Mouse (Mus musculus) midbrain, embryonic 16.5 days (tissue): Measurements from ENCODE around the gene Fry. TPM values are rescaled to one million over a fixed set of nuclear protein-coding genes. Genes with fewer than 3 reads are reported as not detected.

Experiments used
- ATAC-seq: fragments of 200-750 bp; cut with Nextera tagmentation; 2 replicates; pipeline ENCODE4 v1.8.0; 2017; ENCODE audit warnings: moderate TSS enrichment
- H3K27ac ChIP-seq: fragments of 300-500 bp; sonication (generic); 2 replicates; pipeline ENCODE4 v1.5.1; 2014; ENCODE audit warnings: mild to moderate bottlenecking, low read length, mixed read lengths
- H3K27me3 ChIP-seq: fragments of 300-500 bp; sonication (generic); 2 replicates; pipeline ENCODE4 v1.6.1; 2014; ENCODE audit warnings: low read depth, low read length, mixed read lengths; ENCODE audit not compliant: control insufficient read depth, insufficient read depth
- H3K36me3 ChIP-seq: fragments of 300-500 bp; sonication (generic); 2 replicates; pipeline ENCODE4 v1.6.1; 2014; ENCODE audit warnings: mild to moderate bottlenecking, low read length, moderate library complexity, mixed read lengths; ENCODE audit not compliant: control insufficient read depth, insufficient read depth
- H3K4me1 ChIP-seq: fragments of 300-500 bp; sonication (generic); 2 replicates; pipeline ENCODE4 v1.6.1; 2014; ENCODE audit warnings: mild to moderate bottlenecking, low read length, mixed read lengths; ENCODE audit not compliant: control insufficient read depth, insufficient read depth
- H3K4me2 ChIP-seq: fragments of 300-500 bp; sonication (generic); 2 replicates; pipeline ENCODE4 v1.6.1; 2014; ENCODE audit warnings: mild to moderate bottlenecking, low read length, mixed read lengths
- H3K4me3 ChIP-seq: fragments of 300-500 bp; sonication (generic); 2 replicates; pipeline ENCODE4 v1.5.1; 2014; ENCODE audit warnings: low read depth, mild to moderate bottlenecking, low read length, moderate library complexity, mixed read lengths
- H3K9ac ChIP-seq: fragments of 300-500 bp; sonication (generic); 2 replicates; pipeline ENCODE4 v1.6.1; 2014; ENCODE audit warnings: low read depth, low read length, mixed read lengths
- H3K9me3 ChIP-seq: fragments of 300-500 bp; sonication (generic); replicated peaks from 2 replicates; pipeline ENCODE4 v1.6.1; 2014; ENCODE audit warnings: mild to moderate bottlenecking, low read length, mixed read lengths; ENCODE audit not compliant: control insufficient read depth, poor library complexity, severe bottlenecking
- WGBS: fragments of 180-500 bp; shearing (Covaris S2); extraction: QIAGEN DNeasy Blood & Tissue Kit; methylation state at CpG from one replicate; pipeline ENCODE4 v1.1.7; 2014; 5-methylcytosine and 5-hydroxymethylcytosine counted together
- polyA plus RNA-seq: library from polyadenylated mRNA; unstranded; fragments of >200 nt; fragmentation: Nextera tagmentation; extraction: Ambion mirVana; gene quantifications from 2 replicates; pipeline ENCODE4 v1.2.1, GENCODE M21; 2015

The Fry gene
- polyA plus RNA-seq, 1 experiment from 2014 or later: 64.1 TPM

- no peak for ATAC-seq
- Histone ChIP-seq H3K4me2 (peak overlapping the region; percentile 76), H3K4me1 (peaks cover 38% of the 10 kb centered on the region)
These were observed 143.7 kb downstream of the Fry start for GRCm38 (mm10) chr5:150262046-150262716.

GRCm38 (mm10) chr5:150262717-150263103 lies 144.3 kb downstream of the Fry start:
- peak overlapping the region; percentile 56 for H3K4me3 ChIP-seq
- H3K4me1 ChIP-seq: peaks cover 38% of the 10 kb centered on the region
- no peak overlapping the region for H3K9ac ChIP-seq
- no peaks in the 10 kb centered on the region for H3K36me3 ChIP-seq
- no peak overlapping the region for H3K27ac ChIP-seq
- 80% methylated on average over 5 of the region's 5 CpGs for WGBS
- peak overlapping the region; percentile 76 for H3K4me2 ChIP-seq
- H3K9me3 ChIP-seq: no peaks in the 10 kb centered on the region
- H3K27me3 ChIP-seq: no peaks in the 10 kb centered on the region
- ATAC-seq: no peak

More at GRCm38 (mm10) chr5:150262046-150262716, 143.7 kb downstream of the Fry start:
- Histone ChIP-seq H3K9ac (peak overlapping the region; percentile 87), H3K4me3 (peak overlapping the region; percentile 56), H3K36me3 (no peaks in the 10 kb centered on the region), H3K9me3 (no peaks in the 10 kb centered on the region), H3K27me3 (no peaks in the 10 kb centered on the region), H3K27ac (peak overlapping the region; percentile 97)
- WGBS: 84% methylated on average over 16 of the region's 16 CpGs

DNA sequence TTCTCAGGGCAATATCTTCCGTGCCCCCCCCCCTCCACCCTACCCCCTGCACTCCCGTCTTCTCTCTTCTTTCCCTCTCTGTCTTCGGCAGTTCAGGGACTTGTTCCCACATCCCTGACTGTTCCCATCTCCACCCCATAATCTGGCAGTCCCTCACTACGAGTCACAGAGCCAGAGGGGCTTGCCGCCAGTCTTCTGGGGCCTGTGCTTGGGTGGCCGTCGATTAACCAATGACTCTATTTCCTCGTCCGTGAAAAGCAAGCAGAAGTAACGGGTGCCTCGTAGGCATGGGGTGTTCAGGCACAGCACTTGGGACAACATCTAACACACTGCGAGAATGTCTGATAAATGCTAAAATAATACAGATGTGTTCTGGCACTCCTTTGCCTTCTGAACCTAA lies 144.7 kb downstream of the Fry start:
- no peaks in the 10 kb centered on the region for H3K36me3 ChIP-seq
- no peak overlapping the region for H3K27ac ChIP-seq
- H3K9me3 ChIP-seq: no peaks in the 10 kb centered on the region
- ATAC-seq: no peak
- no peak overlapping the region for H3K9ac ChIP-seq
- WGBS: 82% methylated on average over 12 of the region's 12 CpGs
- peaks cover 33% of the 10 kb centered on the region for H3K4me1 ChIP-seq
- H3K4me3 ChIP-seq: no peak overlapping the region
- H3K27me3 ChIP-seq: no peaks in the 10 kb centered on the region
- H3K4me2 ChIP-seq: peak overlapping the region; percentile 76

DNA sequence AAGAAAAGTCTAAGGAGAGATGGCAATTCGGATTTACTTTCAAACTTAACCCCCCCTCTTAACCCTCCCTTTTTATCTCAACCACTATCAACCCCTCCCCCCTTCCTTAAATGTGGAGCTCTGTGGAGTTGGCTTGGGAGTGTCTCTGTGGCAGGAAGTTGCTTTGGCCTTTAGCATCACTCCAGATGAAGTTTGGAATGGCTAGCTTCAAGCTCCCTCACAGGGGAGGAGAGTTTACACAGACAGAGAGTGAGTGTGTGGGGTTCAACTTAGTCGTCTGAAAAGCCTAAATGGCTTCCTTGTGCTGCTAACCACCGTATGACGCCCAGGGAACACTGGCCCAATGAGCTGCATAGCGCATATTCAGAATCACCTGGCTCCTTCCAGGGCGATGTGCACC lies 145.2 kb downstream of the Fry start:
- Histone ChIP-seq H3K27me3 (no peaks in the 10 kb centered on the region), H3K4me2 (no peak overlapping the region; the same call in 1 of the 2 replicates), H3K9me3 (no peaks in the 10 kb centered on the region), H3K4me3 (no peak overlapping the region), H3K36me3 (no peaks in the 10 kb centered on the region), H3K4me1 (peaks cover 30% of the 10 kb centered on the region), H3K9ac (no peak overlapping the region), H3K27ac (no peak overlapping the region)
- ATAC-seq: no peak
- WGBS: 78% methylated on average over 6 of the region's 6 CpGs

GRCm38 (mm10) chr5:150265005-150265404 lies 146.6 kb downstream of the Fry start:
- Histone ChIP-seq H3K4me3 (no peak overlapping the region), H3K36me3 (no peaks in the 10 kb centered on the region), H3K9me3 (no peaks in the 10 kb centered on the region), H3K4me1 (peaks cover 30% of the 10 kb centered on the region), H3K27me3 (no peaks in the 10 kb centered on the region), H3K9ac (no peak overlapping the region), H3K27ac (no peak overlapping the region), H3K4me2 (no peak overlapping the region)
- WGBS: 63% methylated on average over 1 of the region's 1 CpGs
- ATAC-seq: no peak

DNA sequence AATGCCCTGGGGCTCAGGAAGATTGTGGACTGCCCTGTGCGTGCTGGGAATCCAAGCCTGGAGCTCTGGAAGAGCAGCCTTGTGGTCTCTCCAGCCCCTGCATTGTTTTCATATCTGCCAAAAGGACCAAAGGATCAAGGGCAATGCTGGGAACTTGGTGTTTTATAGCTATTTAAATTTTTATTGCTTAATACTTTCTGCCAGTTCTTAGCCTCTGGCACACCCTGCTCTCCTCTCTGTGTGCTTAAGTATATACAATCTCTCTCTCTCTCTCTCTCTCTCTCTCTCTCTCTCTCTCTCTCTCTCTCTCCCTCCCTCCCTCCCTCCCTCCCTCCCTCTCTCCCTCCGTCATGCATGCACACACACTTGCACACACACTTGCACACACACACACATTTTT lies 147.5 kb downstream of the Fry start:
- H3K27ac ChIP-seq: 0 out of 2 replicates have a peak overlapping the region, but pooled peaks have one; percentile 7
- no peak for ATAC-seq
- H3K36me3 ChIP-seq: no peaks in the 10 kb centered on the region
- no peak overlapping the region for H3K9ac ChIP-seq
- H3K4me1 ChIP-seq: peaks cover 30% of the 10 kb centered on the region
- no peak overlapping the region for H3K4me3 ChIP-seq
- 73% methylated on average over 2 of the region's 2 CpGs for WGBS
- no peak overlapping the region for H3K4me2 ChIP-seq
- no peaks in the 10 kb centered on the region for H3K9me3 ChIP-seq
- no peaks in the 10 kb centered on the region for H3K27me3 ChIP-seq

DNA sequence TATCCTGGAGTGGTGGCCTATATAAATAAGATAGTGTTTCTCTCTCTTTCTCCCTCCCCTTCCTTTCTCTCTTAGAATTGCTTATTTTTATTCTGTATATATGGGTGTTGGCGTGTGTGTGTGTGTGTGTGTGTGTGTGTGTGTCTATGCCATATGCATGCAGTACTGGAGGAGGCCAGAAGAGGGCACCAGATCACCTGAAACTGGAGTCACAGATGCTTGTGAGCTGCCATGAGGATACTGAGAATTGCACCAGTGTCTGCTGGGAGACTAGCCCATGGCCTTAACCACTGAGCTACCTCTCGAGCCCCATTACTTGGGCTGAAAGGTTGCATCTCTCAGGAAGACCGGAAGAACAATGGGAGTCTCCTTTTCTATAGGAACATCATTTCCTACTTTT lies 149.8 kb downstream of the Fry start:
- WGBS: 95% methylated on average over 3 of the region's 3 CpGs
- no peaks in the 10 kb centered on the region for H3K27me3 ChIP-seq
- H3K4me1 ChIP-seq: peaks cover 16% of the 10 kb centered on the region
- H3K9ac ChIP-seq: no peak overlapping the region
- H3K27ac ChIP-seq: no peak overlapping the region
- H3K4me3 ChIP-seq: no peak overlapping the region
- ATAC-seq: no peak
- no peaks in the 10 kb centered on the region for H3K36me3 ChIP-seq
- no peak overlapping the region for H3K4me2 ChIP-seq
- H3K9me3 ChIP-seq: no peaks in the 10 kb centered on the region

GRCm38 (mm10) chr5:150270468-150270867 lies 152.0 kb downstream of the Fry start:
- H3K4me2 ChIP-seq: no peak overlapping the region
- no peaks in the 10 kb centered on the region for H3K36me3 ChIP-seq
- H3K9ac ChIP-seq: no peak overlapping the region
- WGBS: 87% methylated on average over 4 of the region's 4 CpGs
- no peak overlapping the region for H3K4me3 ChIP-seq
- no peak overlapping the region for H3K27ac ChIP-seq
- ATAC-seq: no peak
- H3K9me3 ChIP-seq: no peaks in the 10 kb centered on the region; the same call in 1 of the 2 replicates
- H3K4me1 ChIP-seq: no peaks in the 10 kb centered on the region
- no peaks in the 10 kb centered on the region for H3K27me3 ChIP-seq

DNA sequence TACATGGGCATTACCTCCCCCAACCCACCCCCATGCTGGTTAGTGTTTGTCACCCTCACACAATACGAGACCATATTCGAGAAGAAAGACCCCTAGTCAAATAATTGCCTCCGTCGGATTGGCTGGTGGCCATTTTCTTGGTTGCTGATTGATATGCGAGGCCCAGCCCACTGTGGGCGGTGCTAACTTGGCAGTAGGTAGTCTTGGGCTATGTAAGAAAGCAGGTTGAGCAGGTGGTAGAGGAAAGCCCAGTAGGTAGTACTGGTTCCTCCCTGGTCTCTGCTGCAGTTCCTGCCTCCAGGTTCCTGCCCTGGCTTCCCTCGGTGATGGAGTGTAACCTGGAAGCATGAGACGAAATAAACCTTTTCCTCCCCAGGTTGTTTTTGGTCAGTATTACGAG lies 153.7 kb downstream of the Fry start:
- Histone ChIP-seq H3K4me1 (no peaks in the 10 kb centered on the region), H3K4me2 (no peak overlapping the region), H3K27ac (no peak overlapping the region), H3K9me3 (no peaks in the 10 kb centered on the region; the same call in 1 of the 2 replicates), H3K9ac (no peak overlapping the region), H3K27me3 (no peaks in the 10 kb centered on the region), H3K4me3 (no peak overlapping the region), H3K36me3 (peaks cover 2% of the 10 kb centered on the region; the same call in 1 of the 2 replicates)
- 88% methylated on average over 9 of the region's 9 CpGs for WGBS
- no peak for ATAC-seq
